Mouse (Mus musculus): Measurements from ENCODE around the gene Olfr1185-ps1.
"Not testable (repeated sequence)": the region's sequence is repeated elsewhere in the genome, so short reads cannot be mapped to it uniquely, and the experiment has no call there.

Gene Olfr1185-ps1

DNA sequence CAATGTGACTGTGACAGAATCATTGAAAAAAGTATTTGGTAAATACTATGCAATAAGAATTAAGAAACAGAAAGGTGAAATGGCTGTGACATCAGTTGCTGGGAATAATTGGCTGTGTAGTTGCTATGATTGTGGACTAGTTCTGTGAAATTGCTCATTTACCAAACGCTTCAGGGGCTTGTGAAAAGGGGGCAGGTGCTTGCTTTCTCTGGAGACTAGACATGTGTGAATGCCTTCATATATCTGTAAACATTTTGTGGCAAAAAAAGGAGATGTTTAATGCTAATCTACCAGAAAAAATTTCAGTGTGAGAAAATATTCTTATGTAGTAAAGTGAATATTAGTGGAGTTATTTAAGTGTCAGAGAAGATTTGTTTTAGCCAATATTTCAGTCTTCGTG is at the start of gene Olfr1185-ps1:
Gene Olfr1185-ps1 (plus strand): TSS at position 301 of the 400 bp plus-strand sequence.
- DNase-seq: no peak

DNA sequence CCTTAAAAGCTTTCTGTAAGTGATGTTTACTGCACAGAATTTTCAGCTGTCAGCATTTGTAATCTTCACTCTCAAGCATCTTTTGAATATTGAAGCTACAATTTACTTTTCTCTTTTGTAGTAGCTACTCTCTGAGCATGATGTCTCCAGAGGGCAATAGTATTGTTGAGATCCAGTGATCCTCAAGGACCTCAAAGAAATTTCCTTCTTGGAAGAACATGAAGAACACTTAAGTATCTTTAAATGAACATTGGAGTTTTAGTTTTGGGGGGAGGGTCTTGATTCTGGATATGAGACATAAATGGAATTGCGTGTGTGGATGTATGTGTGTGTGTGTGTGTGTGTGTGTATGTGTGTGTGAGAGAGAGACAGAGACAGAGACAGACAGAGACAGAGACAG is 44.1 kb upstream of the Olfr1185-ps1 start, which contains the start of gene Gm13757:
Gene Gm13757 (minus strand): TSS at position 101 of the 400 bp plus-strand sequence.
- no peak for DNase-seq

DNA sequence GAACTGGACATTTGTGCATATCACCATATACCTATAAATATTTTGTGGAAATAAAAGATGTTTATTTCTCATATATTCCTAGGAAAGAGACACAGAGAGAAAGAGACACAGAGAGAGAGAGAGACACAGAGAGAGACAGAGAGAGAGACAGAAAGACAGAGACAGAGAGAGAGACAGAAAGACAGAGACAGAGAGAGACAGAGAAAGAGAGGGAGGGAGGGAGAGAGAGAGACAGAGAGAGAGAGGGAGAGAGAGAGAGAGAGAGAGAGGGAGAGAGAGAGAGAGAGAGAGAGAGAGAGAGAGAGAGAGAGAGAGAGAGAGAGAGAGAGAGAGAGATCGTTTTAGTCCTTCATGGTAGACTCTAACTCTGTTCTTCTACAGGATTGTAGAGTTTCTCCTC is 38.6 kb upstream of the Olfr1185-ps1 start, which contains the start of gene Olfr1183:
Gene Olfr1183 (plus strand): TSS at position 301 of the 400 bp plus-strand sequence.
- DNase-seq: not testable (repeated sequence)

DNA sequence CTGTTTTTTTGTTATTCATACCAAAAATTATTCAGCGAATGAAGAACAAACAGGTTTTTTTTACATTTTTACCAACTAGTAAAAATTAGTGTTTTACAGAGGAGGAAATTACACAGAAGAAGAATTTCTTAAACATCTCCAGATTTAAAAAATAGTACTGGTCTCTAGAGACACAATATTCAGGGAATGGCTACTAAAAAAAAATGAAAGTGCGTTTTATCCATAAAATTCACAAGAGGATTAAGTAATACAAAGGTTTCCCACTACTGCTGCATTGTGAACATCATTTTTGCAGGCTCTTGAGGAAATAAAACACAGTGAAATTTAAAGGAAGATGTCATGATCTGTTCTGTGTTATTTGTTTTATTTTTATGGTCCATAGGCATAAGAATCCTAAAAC is 9.8 kb upstream of the Olfr1185-ps1 start, which contains the start of gene Olfr1184:
Gene Olfr1184 (plus strand): TSS at position 301 of the 400 bp plus-strand sequence.
- no peak for DNase-seq

DNA sequence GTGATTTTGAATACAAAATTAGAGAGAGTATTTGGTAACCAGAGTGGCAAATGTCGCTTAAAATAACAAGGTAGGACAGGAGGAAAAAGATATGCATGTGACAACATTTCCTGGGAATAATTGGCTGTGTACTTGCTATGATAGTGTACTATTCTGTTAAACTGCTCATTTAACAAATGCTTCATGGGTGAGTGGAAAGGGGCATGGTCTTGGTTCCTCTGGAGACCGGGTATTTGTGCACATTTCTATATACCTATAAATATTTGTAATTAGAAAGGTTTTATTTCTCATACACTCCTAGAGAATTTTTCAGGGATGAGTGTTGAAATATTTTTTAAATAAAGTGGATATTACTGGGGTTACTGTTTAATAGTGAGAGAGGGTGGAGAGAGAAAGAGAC is 25.1 kb downstream of the Olfr1185-ps1 start, which contains the start of gene Olfr1186:
Gene Olfr1186 (plus strand): TSS at position 301 of the 400 bp plus-strand sequence.
- DNase-seq: no peak

DNA sequence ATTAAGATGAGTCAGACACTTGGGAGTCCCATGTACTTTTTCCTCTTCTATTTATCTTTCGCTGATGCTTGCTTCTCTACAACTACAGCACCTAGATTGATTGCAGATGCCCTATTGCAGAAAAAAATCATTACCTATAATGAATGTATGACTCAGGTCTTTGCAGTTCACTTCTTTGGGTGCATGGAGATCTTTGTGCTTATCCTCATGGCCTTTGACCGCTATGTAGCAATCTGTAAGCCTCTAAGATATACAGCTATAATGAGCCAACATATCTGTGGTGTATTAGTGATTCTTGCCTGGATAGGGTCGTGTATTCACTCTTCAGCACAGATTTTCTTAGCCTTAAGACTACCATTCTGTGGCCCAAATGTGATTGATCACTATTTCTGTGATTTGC is 32.6 kb downstream of the Olfr1185-ps1 start:
- DNase-seq: no peak

All from kidney, adult 18-20 months (tissue).